Mouse (Mus musculus) ES-E14 (cell line): ENCODE measurements around the gene Gm960. TPM values are rescaled to one million over a fixed set of nuclear protein-coding genes. Genes with fewer than 3 reads are reported as not detected.

Experiments used
- DNase-seq: peaks from one replicate; pipeline ENCODE4 v3.0.0-alpha.2; 2013; ENCODE audit warnings: low read depth, low spot score
- H3K27ac ChIP-seq: 2 replicates; pipeline ENCODE4 v1.5.1; 2012; ENCODE audit warnings: low read depth, mild to moderate bottlenecking, low read length, moderate library complexity, mixed read lengths; ENCODE audit not compliant: poor library complexity, insufficient read depth, severe bottlenecking
- H3K36me3 ChIP-seq: 2 replicates; pipeline ENCODE4 v1.6.1; 2012; ENCODE audit warnings: mild to moderate bottlenecking, low read length, moderate library complexity, mixed read lengths; ENCODE audit not compliant: control insufficient read depth, poor library complexity, insufficient read depth, severe bottlenecking
- H3K4me1 ChIP-seq, 2 experiments: fragments of 150-350 bp in 1 of 2; sonication (generic) in 1 of 2; 2 replicates each; pipeline ENCODE4 v1.6.1; 2012; ENCODE audit warnings: low read length in 2 of 2, mild to moderate bottlenecking in 1 of 2, mixed read lengths in 1 of 2; ENCODE audit not compliant: control insufficient read depth in 2 of 2, insufficient read depth in 2 of 2, poor library complexity in 1 of 2
- H3K4me3 ChIP-seq, 2 experiments: fragments of 150-350 bp in 1 of 2; sonication (generic) in 1 of 2; 2 replicates each; pipeline ENCODE4 v1.5.1; 2012; ENCODE audit warnings: low read length in 2 of 2, low read depth in 1 of 2, mild to moderate bottlenecking in 1 of 2, mixed read lengths in 1 of 2; ENCODE audit not compliant: insufficient read depth in 1 of 2, poor library complexity in 1 of 2, severe bottlenecking in 1 of 2
- H3K9ac ChIP-seq: 2 replicates; pipeline ENCODE4 v1.6.1; 2012; ENCODE audit warnings: low read depth, mild to moderate bottlenecking, low read length, mixed read lengths; ENCODE audit not compliant: poor library complexity, insufficient read depth, severe bottlenecking
- H3K9me3 ChIP-seq: fragments of 150-350 bp; sonication (generic); 2 replicates; pipeline ENCODE4 v1.6.1; 2012; ENCODE audit warnings: low read depth, mild to moderate bottlenecking, low read length; ENCODE audit not compliant: control insufficient read depth, insufficient read depth
- CHD2 ChIP-seq: IDR thresholded peaks from 2 replicates; pipeline ENCODE4 v1.6.1; 2014; ENCODE audit warnings: mild to moderate bottlenecking, low read depth, low read length, inconsistent platforms
- HCFC1 ChIP-seq: IDR thresholded peaks from 2 replicates; pipeline ENCODE4 v1.6.1; 2012; ENCODE audit warnings: low read length, inconsistent platforms, borderline replicate concordance; ENCODE audit not compliant: insufficient read depth
- MAFK ChIP-seq: IDR thresholded peaks from 2 replicates; pipeline ENCODE4 v1.6.1; 2014; ENCODE audit warnings: mild to moderate bottlenecking, low read depth, low read length, inconsistent platforms; ENCODE audit not compliant: insufficient read depth
- ZC3H11A ChIP-seq: IDR thresholded peaks from 2 replicates; pipeline ENCODE4 v1.6.1; 2012; ENCODE audit warnings: low read depth, mild to moderate bottlenecking, inconsistent platforms, low read length, borderline replicate concordance
- ZNF384 ChIP-seq: IDR thresholded peaks from 2 replicates; pipeline ENCODE4 v1.6.1; 2012; ENCODE audit warnings: low read depth, low read length, inconsistent platforms
- in situ Hi-C, 2 experiments: fragments of 600-800 bp; cut with MboI; formaldehyde crosslinking; loops; one replicate each; pipeline ENCODE4 v1.15.1; 2025; ENCODE audit warnings: low sequenced_read_pairs in 2 of 2, inconsistent platforms in 1 of 2; ENCODE audit not compliant: unreplicated experiment in 2 of 2
- total RNA-seq: library from RNA; depleted of rRNA; stranded (reverse); fragments of 300-350 nt; gene quantifications from 2 replicates; pipeline ENCODE4 v1.2.3, GENCODE M21; 2012

Gm960 gene
- total RNA-seq, 1 experiment: 1.1 TPM

DNA sequence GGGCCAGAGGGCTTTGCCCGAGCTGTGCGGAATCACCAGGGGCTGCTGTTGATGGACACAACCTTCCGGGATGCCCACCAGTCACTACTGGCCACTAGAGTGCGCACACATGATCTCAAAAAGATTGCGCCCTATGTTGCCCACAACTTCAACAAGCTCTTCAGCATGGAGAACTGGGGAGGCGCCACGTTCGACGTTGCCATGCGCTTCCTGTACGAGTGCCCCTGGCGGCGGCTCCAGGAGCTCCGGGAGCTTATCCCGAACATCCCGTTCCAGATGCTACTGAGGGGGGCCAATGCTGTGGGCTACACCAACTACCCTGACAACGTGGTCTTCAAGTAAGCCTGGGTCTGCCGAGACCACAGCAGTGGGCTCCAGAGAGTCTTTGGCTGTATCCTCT is 80.3 kb downstream of the Gm960 start:
- Histone ChIP-seq H3K9me3 (no peaks in the 10 kb centered on the region), H3K36me3 (peaks cover 19% of the 10 kb centered on the region), H3K4me1 (peaks cover 0 to 19% of the 10 kb centered on the region in 2 experiments; a peak in 3 of 4 replicates), H3K4me3 (no peak overlapping the region), H3K27ac (no peak overlapping the region), H3K9ac (no peak overlapping the region)
- in situ Hi-C loops: no loop called here
- TF ChIP-seq HCFC1 (no peak), ZNF384 (no peak), CHD2 (no peak), ZC3H11A (no peak), MAFK (no peak)
- DNase-seq: no peak

- TF ChIP-seq MAFK (no peak), HCFC1 (no peak), CHD2 (no peak), ZNF384 (no peak), ZC3H11A (no peak)
- in situ Hi-C loops: no loop called here
- peak overlapping the region; percentile 65; the same call in 1 of the 2 replicates for H3K9ac ChIP-seq
- H3K4me3 ChIP-seq: peak overlapping the region in 1 of 2 experiments; percentile 93; a peak in 1 of 4 replicates
- H3K27ac ChIP-seq: no peak overlapping the region
- peaks cover 28% of the 10 kb centered on the region; the same call in 1 of the 2 replicates for H3K36me3 ChIP-seq
- H3K4me1 ChIP-seq: peaks cover 0 to 30% of the 10 kb centered on the region in 2 experiments; a peak in 3 of 4 replicates
- DNase-seq: no peak
- no peaks in the 10 kb centered on the region for H3K9me3 ChIP-seq
These were observed 81.9 kb downstream of the Gm960 start for GRCm38 (mm10) chr19:4616546-4616945.

GRCm38 (mm10) chr19:4615151-4616093 is 83.0 kb downstream of the Gm960 start, which contains the start of gene Lrfn4:
Gene Lrfn4, minus strand, starts transcription at chr19:4615667.
- Histone ChIP-seq H3K4me3 (peak within 1 kb of the TSS; percentile 73 to 93), H3K4me1 (peaks cover 0 to 30% of the 10 kb centered on the region in 2 experiments; a peak in 3 of 4 replicates), H3K27ac (peak within 1 kb of the TSS; percentile 2; the same call in 1 of the 2 replicates), H3K9ac (peak within 1 kb of the TSS; percentile 74), H3K36me3 (peaks cover 21% of the 10 kb centered on the region; the same call in 1 of the 2 replicates), H3K9me3 (no peaks in the 10 kb centered on the region)
- DNase-seq: peak; percentile 81
- in situ Hi-C loops: no loop called here
- TF ChIP-seq ZC3H11A (no peak), CHD2 (no peak), HCFC1 (0 out of 2 replicates have a peak, but pooled peaks have one; percentile 25)

GRCm38 (mm10) chr19:4614305-4615150 is 83.9 kb downstream of the Gm960 start:
- Histone ChIP-seq H3K9me3 (no peaks in the 10 kb centered on the region), H3K4me3 (peak overlapping the region; percentile 73 to 93), H3K36me3 (peaks cover 21% of the 10 kb centered on the region; the same call in 1 of the 2 replicates), H3K4me1 (peaks cover 0 to 28% of the 10 kb centered on the region in 2 experiments; a peak in 3 of 4 replicates), H3K9ac (peak overlapping the region; percentile 74), H3K27ac (peak overlapping the region; percentile 2; the same call in 1 of the 2 replicates)
- in situ Hi-C loops: no loop called here
- TF ChIP-seq ZC3H11A (no peak), MAFK (no peak), ZNF384 (no peak), CHD2 (no peak), HCFC1 (no peak)
- no peak for DNase-seq
